Mouse (Mus musculus) lung, embryonic 16.5 days (tissue): ENCODE data around the gene Slc30a10. TPM values are rescaled to one million over a fixed set of nuclear protein-coding genes. Genes with fewer than 3 reads are reported as not detected.

Experiments
- ATAC-seq: fragments of 200-750 bp; cut with Nextera tagmentation; 2 replicates; pipeline ENCODE4 v1.8.0; 2017; ENCODE audit warnings: low read depth, mild to moderate bottlenecking, moderate library complexity
- H3K27ac ChIP-seq: fragments of 300-500 bp; sonication (generic); 2 replicates; pipeline ENCODE4 v1.5.1; 2014; ENCODE audit warnings: mild to moderate bottlenecking, control low read depth, low read length
- H3K27me3 ChIP-seq: fragments of 300-500 bp; sonication (generic); 2 replicates; pipeline ENCODE4 v1.6.1; 2014; ENCODE audit warnings: low read depth, low read length, mixed read lengths; ENCODE audit not compliant: control insufficient read depth, insufficient read depth
- H3K36me3 ChIP-seq: fragments of 300-500 bp; sonication (generic); 2 replicates; pipeline ENCODE4 v1.6.1; 2014; ENCODE audit warnings: low read length; ENCODE audit not compliant: control insufficient read depth, insufficient read depth
- H3K4me1 ChIP-seq: fragments of 300-500 bp; sonication (generic); replicated peaks from 2 replicates; pipeline ENCODE4 v1.6.1; 2014; ENCODE audit warnings: low read length, mixed read lengths; ENCODE audit not compliant: control insufficient read depth, insufficient read depth
- H3K4me2 ChIP-seq: fragments of 300-500 bp; sonication (generic); 2 replicates; pipeline ENCODE4 v1.6.1; 2014; ENCODE audit warnings: low read depth, low read length, control low read depth
- H3K4me3 ChIP-seq: fragments of 300-500 bp; sonication (generic); 2 replicates; pipeline ENCODE4 v1.5.1; 2014; ENCODE audit warnings: mild to moderate bottlenecking, low read length, control low read depth
- H3K9ac ChIP-seq: fragments of 300-500 bp; sonication (generic); 2 replicates; pipeline ENCODE4 v1.6.1; 2014; ENCODE audit warnings: low read length, control low read depth
- H3K9me3 ChIP-seq: fragments of 300-500 bp; sonication (generic); 2 replicates; pipeline ENCODE4 v1.6.1; 2016; ENCODE audit warnings: low read length; ENCODE audit not compliant: control insufficient read depth
- WGBS: fragments of 180-500 bp; shearing (Covaris S2); extraction: QIAGEN DNeasy Blood & Tissue Kit; methylation state at CpG from one replicate; pipeline ENCODE4 v1.1.7; 2014; 5-methylcytosine and 5-hydroxymethylcytosine counted together
- polyA plus RNA-seq: library from polyadenylated mRNA; unstranded; fragments of >200 nt; fragmentation: Nextera tagmentation; extraction: Ambion mirVana; gene quantifications from 2 replicates; pipeline ENCODE4 v1.2.1, GENCODE M21; 2015

Slc30a10 gene
- polyA plus RNA-seq, 1 experiment from 2014 or later = not detected

DNA sequence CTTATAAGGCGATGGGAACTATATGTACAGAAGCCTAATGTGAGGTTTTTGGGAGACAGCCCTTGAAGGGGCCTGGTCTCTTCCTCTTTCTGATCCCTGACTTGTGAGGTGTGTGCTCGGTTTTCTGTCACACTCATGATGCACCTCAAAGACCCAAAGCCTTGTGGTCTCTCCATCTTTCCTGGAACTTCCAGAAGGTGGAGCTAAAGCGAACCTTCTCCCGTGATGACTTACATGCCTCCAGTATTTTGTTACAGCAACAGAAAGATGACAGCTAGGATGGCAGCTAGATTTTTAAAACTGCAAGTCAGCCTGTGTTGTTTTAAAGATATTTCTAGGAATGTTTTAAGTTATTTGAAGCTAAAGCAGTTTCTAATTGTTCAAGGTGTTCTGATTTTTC lies 25.2 kb downstream of the Slc30a10 start:
- Histone ChIP-seq H3K4me2 (no peak overlapping the region), H3K4me3 (no peak overlapping the region), H3K4me1 (no peaks in the 10 kb centered on the region), H3K9me3 (no peaks in the 10 kb centered on the region), H3K27me3 (no peaks in the 10 kb centered on the region), H3K27ac (no peak overlapping the region), H3K36me3 (no peaks in the 10 kb centered on the region), H3K9ac (no peak overlapping the region)
- 93% methylated on average over 4 of the region's 4 CpGs for WGBS
- no peak for ATAC-seq

DNA sequence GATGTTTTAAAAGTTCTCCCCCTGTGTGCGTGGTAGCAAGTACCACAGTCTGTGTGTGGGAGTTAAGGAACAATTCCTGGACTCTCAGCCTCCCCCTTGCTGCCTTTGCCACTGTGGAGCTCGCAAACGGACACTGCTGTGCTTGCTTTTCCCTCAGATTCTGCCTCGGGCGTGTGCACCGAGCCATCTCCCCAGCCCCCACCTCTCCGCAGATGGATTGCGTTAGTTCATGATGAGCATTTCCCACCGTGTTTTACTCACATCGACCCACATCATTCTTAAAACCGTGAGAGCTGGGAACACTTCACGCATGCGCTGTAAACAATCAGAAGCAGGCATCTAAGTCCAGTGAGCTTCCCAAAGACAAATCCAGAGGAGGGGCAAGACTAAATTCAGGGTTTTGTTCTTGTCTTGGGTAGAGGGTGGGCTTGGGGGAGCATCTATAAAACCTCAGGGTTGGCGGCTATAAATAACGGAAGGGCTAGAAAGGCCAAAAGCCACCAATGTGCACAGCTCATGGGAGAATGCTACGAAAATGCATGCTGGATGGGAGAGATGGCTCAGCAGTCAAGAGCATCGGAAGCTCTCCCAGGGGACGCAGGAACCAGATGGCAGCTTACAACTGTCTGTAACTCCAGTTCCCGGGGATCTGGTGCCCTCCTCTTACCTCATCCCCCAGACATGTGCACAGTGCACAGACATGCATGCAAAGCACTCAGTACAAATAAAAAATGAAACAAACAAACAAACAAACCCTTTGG lies 27.5 kb downstream of the Slc30a10 start:
- no peak for ATAC-seq
- H3K4me3 ChIP-seq = 0 out of 2 replicates have a peak overlapping the region, but pooled peaks have one; percentile 12

DNA sequence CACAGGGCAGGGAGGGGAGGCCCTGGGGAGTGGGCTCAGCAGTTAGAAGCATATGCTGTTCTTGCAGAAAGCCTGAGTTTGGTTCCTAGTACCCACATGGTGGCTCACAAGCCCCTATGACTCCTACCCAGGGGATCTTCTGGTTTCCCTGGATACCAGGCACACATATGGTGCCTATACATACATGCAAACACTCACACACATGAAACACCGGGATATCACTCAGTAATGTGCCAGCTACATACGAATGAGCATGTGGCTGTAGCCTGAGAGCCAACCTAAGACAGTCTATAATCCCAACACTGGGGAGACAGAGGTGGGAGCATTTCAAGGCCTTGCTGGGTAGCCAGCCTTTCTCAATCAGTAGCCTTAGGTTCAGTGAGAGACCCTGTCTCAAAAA lies 28.1 kb downstream of the Slc30a10 start:
- no peak overlapping the region for H3K27ac ChIP-seq
- H3K9ac ChIP-seq = no peak overlapping the region
- no peak overlapping the region for H3K4me3 ChIP-seq
- ATAC-seq = no peak
- WGBS = 89% methylated on average over 2 of the region's 2 CpGs
- no peaks in the 10 kb centered on the region for H3K27me3 ChIP-seq
- no peaks in the 10 kb centered on the region for H3K4me1 ChIP-seq
- H3K4me2 ChIP-seq = no peak overlapping the region
- no peaks in the 10 kb centered on the region for H3K9me3 ChIP-seq
- H3K36me3 ChIP-seq = no peaks in the 10 kb centered on the region

More for the DNA sequence above, 27.5 kb downstream of the Slc30a10 start:
- Histone ChIP-seq H3K27me3 (no peaks in the 10 kb centered on the region), H3K4me1 (no peaks in the 10 kb centered on the region), H3K4me2 (peak overlapping the region; percentile 39), H3K27ac (no peak overlapping the region), H3K36me3 (no peaks in the 10 kb centered on the region), H3K9me3 (no peaks in the 10 kb centered on the region), H3K9ac (no peak overlapping the region)
- WGBS = 47% methylated on average over 19 of the region's 19 CpGs

DNA sequence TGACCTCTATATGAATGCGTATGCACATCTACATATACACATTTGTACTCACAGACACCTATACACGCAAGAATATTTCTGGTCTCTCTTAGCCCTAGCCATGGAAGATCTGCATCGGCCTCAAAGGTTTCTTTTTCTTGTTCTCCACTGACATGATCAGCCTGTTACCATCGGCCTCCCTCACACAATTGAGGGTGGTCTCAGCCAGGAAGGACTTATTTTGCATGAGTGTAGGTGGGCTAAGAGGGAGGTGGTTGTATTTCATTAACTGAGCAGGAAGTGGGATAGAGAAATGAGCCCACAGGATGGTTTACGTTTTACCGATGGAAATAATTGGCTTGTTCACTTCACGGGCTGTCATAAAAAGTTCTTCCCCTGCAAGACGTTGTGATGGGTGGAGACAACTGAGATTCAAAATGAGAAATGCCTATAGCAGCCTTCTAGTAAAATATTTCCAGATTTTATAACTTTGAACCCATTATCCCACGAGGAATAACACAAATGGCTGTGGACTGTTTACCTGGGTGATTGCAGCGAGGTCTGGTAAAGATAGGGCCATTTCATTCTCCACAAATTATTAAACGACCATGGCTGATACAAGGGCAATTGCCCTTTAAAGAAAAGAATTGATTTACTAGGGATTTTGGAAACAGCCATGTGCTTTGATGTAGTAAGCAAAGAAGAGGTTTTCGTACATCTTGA lies 28.9 kb downstream of the Slc30a10 start:
- Histone ChIP-seq H3K27me3 (no peaks in the 10 kb centered on the region), H3K4me3 (no peak overlapping the region), H3K36me3 (no peaks in the 10 kb centered on the region), H3K4me1 (no peaks in the 10 kb centered on the region), H3K27ac (no peak overlapping the region), H3K9ac (no peak overlapping the region), H3K9me3 (no peaks in the 10 kb centered on the region), H3K4me2 (no peak overlapping the region)
- no peak for ATAC-seq
- WGBS = 73% methylated on average over 12 of the region's 12 CpGs

DNA sequence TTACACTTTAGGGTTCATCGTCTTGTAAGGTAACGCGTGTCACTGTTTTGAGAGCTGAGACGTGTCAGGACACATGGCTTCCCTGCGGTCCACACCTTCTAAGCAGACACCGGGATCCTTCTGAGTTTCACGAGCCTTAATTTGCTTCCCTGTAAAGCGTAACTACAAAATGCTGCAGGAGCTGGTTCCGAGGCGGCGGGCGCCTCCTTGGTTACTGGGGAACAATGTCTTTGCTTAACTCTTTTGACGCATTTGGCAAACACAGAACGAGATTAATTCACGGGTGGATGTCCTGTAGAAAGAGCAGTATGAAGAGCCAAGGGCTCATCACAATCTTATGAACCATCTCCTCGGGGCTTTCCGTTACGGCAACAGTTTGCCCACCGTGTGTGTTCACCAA lies 29.6 kb downstream of the Slc30a10 start:
- H3K4me3 ChIP-seq = no peak overlapping the region
- ATAC-seq = no peak
- no peak overlapping the region for H3K4me2 ChIP-seq
- WGBS = 63% methylated on average over 19 of the region's 19 CpGs
- no peak overlapping the region for H3K27ac ChIP-seq
- no peaks in the 10 kb centered on the region for H3K4me1 ChIP-seq
- no peaks in the 10 kb centered on the region for H3K36me3 ChIP-seq
- H3K9me3 ChIP-seq = no peaks in the 10 kb centered on the region
- H3K27me3 ChIP-seq = no peaks in the 10 kb centered on the region
- no peak overlapping the region for H3K9ac ChIP-seq

DNA sequence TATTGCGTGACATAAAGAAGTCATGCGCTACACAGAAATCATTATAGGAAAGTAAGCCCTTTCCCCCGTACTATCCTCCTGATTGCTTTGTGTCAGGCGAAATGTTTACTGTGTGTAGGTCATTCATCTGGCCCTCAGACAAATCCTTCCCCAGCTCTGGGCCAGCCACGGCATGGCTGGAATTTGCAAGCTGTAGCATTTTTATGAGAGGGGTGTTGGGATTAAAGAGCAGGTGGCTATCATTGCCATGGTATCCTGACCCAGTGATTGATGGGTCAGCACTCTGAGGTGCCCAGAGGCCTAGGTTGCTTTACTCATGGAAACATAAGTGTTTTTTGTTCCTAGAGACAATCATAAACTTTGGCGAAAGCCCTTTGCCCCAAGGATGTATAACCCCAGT lies 35.2 kb downstream of the Slc30a10 start:
- Histone ChIP-seq H3K9me3 (no peaks in the 10 kb centered on the region), H3K9ac (no peak overlapping the region), H3K27ac (no peak overlapping the region), H3K4me3 (no peak overlapping the region), H3K27me3 (no peaks in the 10 kb centered on the region), H3K36me3 (no peaks in the 10 kb centered on the region), H3K4me1 (no peaks in the 10 kb centered on the region), H3K4me2 (no peak overlapping the region)
- WGBS = 65% methylated on average over 6 of the region's 6 CpGs
- no peak for ATAC-seq

DNA sequence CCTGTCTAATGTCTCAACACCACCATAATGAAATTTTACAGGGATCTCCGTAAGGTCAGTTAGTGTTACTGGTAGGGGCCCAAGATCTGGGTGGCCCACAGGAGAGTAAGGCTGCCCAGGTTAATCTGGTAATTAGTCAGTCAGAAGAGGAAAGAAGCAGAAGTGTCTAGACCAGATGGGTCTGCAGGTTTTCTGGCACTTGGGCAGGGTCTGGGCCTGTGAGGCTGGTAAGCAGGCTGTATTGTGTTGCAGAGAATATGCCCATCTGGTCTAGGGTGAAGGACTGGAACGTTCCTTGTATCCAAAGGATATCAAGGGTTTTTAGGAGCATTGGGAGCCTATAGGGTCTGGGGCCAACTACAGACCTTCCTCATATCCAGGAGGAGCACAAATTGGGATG lies 36.0 kb downstream of the Slc30a10 start:
- no peaks in the 10 kb centered on the region for H3K36me3 ChIP-seq
- 90% methylated on average over 2 of the region's 2 CpGs for WGBS
- no peak overlapping the region for H3K4me2 ChIP-seq
- no peak overlapping the region for H3K9ac ChIP-seq
- no peak for ATAC-seq
- H3K27ac ChIP-seq = no peak overlapping the region
- no peaks in the 10 kb centered on the region for H3K27me3 ChIP-seq
- no peaks in the 10 kb centered on the region for H3K9me3 ChIP-seq
- H3K4me1 ChIP-seq = no peaks in the 10 kb centered on the region
- H3K4me3 ChIP-seq = no peak overlapping the region

DNA sequence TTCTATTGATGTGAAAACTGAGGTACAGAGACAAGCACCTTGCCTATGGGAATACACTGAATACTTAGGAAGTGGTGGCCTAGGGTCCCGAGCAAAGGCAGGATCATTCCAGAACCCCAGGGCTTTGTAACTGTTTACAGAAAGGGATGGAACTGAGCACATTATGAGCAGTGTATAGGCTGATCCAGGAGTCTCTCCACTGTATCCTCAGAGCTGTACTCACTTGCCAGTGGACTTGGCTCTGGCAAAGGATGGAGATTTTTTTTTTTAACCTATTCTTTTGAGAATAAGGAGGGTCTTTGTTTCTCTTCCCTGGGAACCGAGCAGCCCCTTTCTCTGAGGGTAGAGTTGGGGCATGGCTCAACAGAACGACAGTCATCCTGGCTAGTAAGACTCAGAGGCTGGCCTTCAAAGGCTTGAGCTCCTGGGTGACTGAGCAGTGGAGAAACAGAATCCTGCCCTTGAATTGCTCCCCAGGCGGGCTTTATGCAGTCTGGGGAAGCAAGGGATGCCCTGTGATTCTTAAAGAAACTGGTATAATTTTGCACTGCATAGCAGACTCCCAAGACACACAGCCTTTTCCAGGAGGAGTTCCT lies 38.9 kb downstream of the Slc30a10 start:
- Histone ChIP-seq H3K4me3 (no peak overlapping the region), H3K9ac (no peak overlapping the region), H3K27ac (no peak overlapping the region), H3K4me1 (no peaks in the 10 kb centered on the region), H3K4me2 (no peak overlapping the region), H3K36me3 (no peaks in the 10 kb centered on the region), H3K9me3 (no peaks in the 10 kb centered on the region), H3K27me3 (no peaks in the 10 kb centered on the region)
- no peak for ATAC-seq
- 53% methylated on average over 4 of the region's 4 CpGs for WGBS

DNA sequence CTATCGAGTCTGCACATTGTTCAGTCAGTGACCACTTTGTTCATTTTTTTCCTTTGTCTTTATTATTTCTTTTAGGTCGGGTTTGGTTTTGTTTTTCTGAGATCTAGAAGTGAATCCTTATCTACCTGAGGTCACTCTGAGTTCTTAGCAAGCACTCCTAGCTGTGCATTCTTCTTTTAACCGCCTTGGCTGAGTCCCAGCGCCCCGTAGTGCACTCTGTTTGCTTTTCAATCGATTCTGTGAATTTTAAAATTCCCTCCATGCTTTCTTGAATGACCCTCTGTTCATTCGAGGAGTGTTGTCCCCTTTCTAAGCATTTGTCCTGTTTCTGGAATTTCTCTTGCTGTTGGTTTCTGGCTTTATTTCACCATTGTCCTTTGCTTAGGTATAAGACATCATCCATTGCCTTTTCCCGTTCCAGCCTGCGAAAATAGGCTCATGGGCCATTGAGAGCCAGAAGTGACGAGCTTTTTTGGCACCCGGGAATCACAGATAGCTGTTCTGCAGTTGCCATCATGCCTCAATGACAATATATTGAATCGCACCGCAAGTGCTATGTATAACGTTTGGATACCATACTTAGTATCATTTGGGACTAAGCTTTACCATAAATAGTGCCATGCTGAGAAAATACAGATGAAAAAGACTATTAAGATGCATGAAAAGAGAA lies 42.3 kb downstream of the Slc30a10 start:
- no peaks in the 10 kb centered on the region for H3K27me3 ChIP-seq
- H3K4me1 ChIP-seq = no peaks in the 10 kb centered on the region
- no peak overlapping the region for H3K9ac ChIP-seq
- H3K4me3 ChIP-seq = no peak overlapping the region
- ATAC-seq = no peak
- 55% methylated on average over 14 of the region's 14 CpGs for WGBS
- no peaks in the 10 kb centered on the region for H3K36me3 ChIP-seq
- H3K27ac ChIP-seq = no peak overlapping the region
- no peak overlapping the region for H3K4me2 ChIP-seq
- no peaks in the 10 kb centered on the region for H3K9me3 ChIP-seq
